Mouse (Mus musculus): ENCODE measurements at regions not wholly inside any gene's neighbourhood (a gene's known extent, or its start where the extent isn't known, plus 50 kb on each side); places are given as distances from the start of the nearest gene placed in this dataset.

- no peak for ATAC-seq (replicated peaks in 1 of 2; ENCODE audit: insufficient read depth in 1 of 2, low FRiP score in 2 of 2, low TSS enrichment in 1 of 2, low read depth in 1 of 2, poor library complexity in 2 of 2, severe bottlenecking in 2 of 2)
Measured at GRCm38 (mm10) chr13:72023666-72024065, 60.1 kb upstream of the Irx1 start.

- ATAC-seq (replicated peaks in 1 of 2; ENCODE audit: insufficient read depth in 1 of 2, low FRiP score in 2 of 2, low TSS enrichment in 1 of 2, low read depth in 1 of 2, poor library complexity in 2 of 2, severe bottlenecking in 2 of 2), result no peak
Measured at GRCm38 (mm10) chr13:72043930-72044470, 80.5 kb upstream of the Irx1 start.

GRCm38 (mm10) chr13:72056469-72056868 lies 92.9 kb upstream of the Irx1 start:
- ATAC-seq (replicated peaks in 1 of 2; ENCODE audit: insufficient read depth in 1 of 2, low FRiP score in 2 of 2, low TSS enrichment in 1 of 2, low read depth in 1 of 2, poor library complexity in 2 of 2, severe bottlenecking in 2 of 2), result no peak

GRCm38 (mm10) chr13:72061659-72062058 lies 98.1 kb upstream of the Irx1 start:
- ATAC-seq (replicated peaks in 1 of 2; ENCODE audit: insufficient read depth in 1 of 2, low FRiP score in 2 of 2, low TSS enrichment in 1 of 2, low read depth in 1 of 2, poor library complexity in 2 of 2, severe bottlenecking in 2 of 2), result no peak

GRCm38 (mm10) chr13:72063278-72063761 lies 99.8 kb upstream of the Irx1 start:
- ATAC-seq (replicated peaks in 1 of 2; ENCODE audit: insufficient read depth in 1 of 2, low FRiP score in 2 of 2, low TSS enrichment in 1 of 2, low read depth in 1 of 2, poor library complexity in 2 of 2, severe bottlenecking in 2 of 2), result no peak

GRCm38 (mm10) chr13:72096585-72096984 lies 133.1 kb upstream of the Irx1 start:
- no peak for ATAC-seq (replicated peaks in 1 of 2; ENCODE audit: insufficient read depth in 1 of 2, low FRiP score in 2 of 2, low TSS enrichment in 1 of 2, low read depth in 1 of 2, poor library complexity in 2 of 2, severe bottlenecking in 2 of 2)

- no peak for ATAC-seq (replicated peaks in 1 of 2; ENCODE audit: insufficient read depth in 1 of 2, low FRiP score in 2 of 2, low TSS enrichment in 1 of 2, low read depth in 1 of 2, poor library complexity in 2 of 2, severe bottlenecking in 2 of 2)
Measured at GRCm38 (mm10) chr13:72097268-72097667, 133.7 kb upstream of the Irx1 start.

GRCm38 (mm10) chr13:72097811-72098210 lies 134.3 kb upstream of the Irx1 start:
- ATAC-seq (replicated peaks in 1 of 2; ENCODE audit: insufficient read depth in 1 of 2, low FRiP score in 2 of 2, low TSS enrichment in 1 of 2, low read depth in 1 of 2, poor library complexity in 2 of 2, severe bottlenecking in 2 of 2), result no peak

- no peak for ATAC-seq (replicated peaks in 1 of 2; ENCODE audit: insufficient read depth in 1 of 2, low FRiP score in 2 of 2, low TSS enrichment in 1 of 2, low read depth in 1 of 2, poor library complexity in 2 of 2, severe bottlenecking in 2 of 2)
Measured at GRCm38 (mm10) chr13:72100741-72101140, 137.2 kb upstream of the Irx1 start.

GRCm38 (mm10) chr13:72108666-72109065 lies 145.1 kb upstream of the Irx1 start:
- no peak for ATAC-seq (replicated peaks in 1 of 2; ENCODE audit: insufficient read depth in 1 of 2, low FRiP score in 2 of 2, low TSS enrichment in 1 of 2, low read depth in 1 of 2, poor library complexity in 2 of 2, severe bottlenecking in 2 of 2)

GRCm38 (mm10) chr13:72113942-72114341 lies 150.4 kb upstream of the Irx1 start:
- no peak for ATAC-seq (replicated peaks in 1 of 2; ENCODE audit: insufficient read depth in 1 of 2, low FRiP score in 2 of 2, low TSS enrichment in 1 of 2, low read depth in 1 of 2, poor library complexity in 2 of 2, severe bottlenecking in 2 of 2)

- no peak for ATAC-seq (replicated peaks in 1 of 2; ENCODE audit: insufficient read depth in 1 of 2, low FRiP score in 2 of 2, low TSS enrichment in 1 of 2, low read depth in 1 of 2, poor library complexity in 2 of 2, severe bottlenecking in 2 of 2)
Measured at GRCm38 (mm10) chr13:72114776-72115663, 151.5 kb upstream of the Irx1 start.

GRCm38 (mm10) chr13:72120467-72120866 lies 156.9 kb upstream of the Irx1 start:
- ATAC-seq (replicated peaks in 1 of 2; ENCODE audit: insufficient read depth in 1 of 2, low FRiP score in 2 of 2, low TSS enrichment in 1 of 2, low read depth in 1 of 2, poor library complexity in 2 of 2, severe bottlenecking in 2 of 2), result peak; percentile 68 to 71

GRCm38 (mm10) chr13:72120911-72121553 lies 157.5 kb upstream of the Irx1 start:
- 0 out of 4 replicates have a peak, but pooled peaks of 1 of the 2 experiments have one; percentile 12 for ATAC-seq (replicated peaks in 1 of 2; ENCODE audit: insufficient read depth in 1 of 2, low FRiP score in 2 of 2, low TSS enrichment in 1 of 2, low read depth in 1 of 2, poor library complexity in 2 of 2, severe bottlenecking in 2 of 2)

- ATAC-seq (replicated peaks in 1 of 2; ENCODE audit: insufficient read depth in 1 of 2, low FRiP score in 2 of 2, low TSS enrichment in 1 of 2, low read depth in 1 of 2, poor library complexity in 2 of 2, severe bottlenecking in 2 of 2), result no peak
Measured at GRCm38 (mm10) chr13:72121554-72122229, 158.2 kb upstream of the Irx1 start.

- no peak for ATAC-seq (replicated peaks in 1 of 2; ENCODE audit: insufficient read depth in 1 of 2, low FRiP score in 2 of 2, low TSS enrichment in 1 of 2, low read depth in 1 of 2, poor library complexity in 2 of 2, severe bottlenecking in 2 of 2)
Measured at GRCm38 (mm10) chr13:72122230-72122627, 158.7 kb upstream of the Irx1 start.

GRCm38 (mm10) chr13:72128306-72128705 lies 164.8 kb upstream of the Irx1 start:
- ATAC-seq (replicated peaks in 1 of 2; ENCODE audit: insufficient read depth in 1 of 2, low FRiP score in 2 of 2, low TSS enrichment in 1 of 2, low read depth in 1 of 2, poor library complexity in 2 of 2, severe bottlenecking in 2 of 2), result no peak

- ATAC-seq (replicated peaks in 1 of 2; ENCODE audit: insufficient read depth in 1 of 2, low FRiP score in 2 of 2, low TSS enrichment in 1 of 2, low read depth in 1 of 2, poor library complexity in 2 of 2, severe bottlenecking in 2 of 2), result no peak
Measured at GRCm38 (mm10) chr13:72131341-72131740, 167.8 kb upstream of the Irx1 start.
